Mouse (Mus musculus): ENCODE measurements at regions not wholly inside any gene's neighbourhood (a gene's known extent, or its start where the extent isn't known, plus 50 kb on each side); places are given as distances from the start of the nearest gene placed in this dataset.
A peak's percentile ranks its signal among the peaks of the same experiment; 100 is the strongest.

- no peak overlapping the region for H3K4me2 ChIP-seq (replicated peaks)
- no peaks in the 10 kb centered on the region for H3K4me1 ChIP-seq
- H3K9ac ChIP-seq = no peak overlapping the region
- no peaks in the 10 kb centered on the region for H3K36me3 ChIP-seq
- no peaks in the 10 kb centered on the region for H3K27me3 ChIP-seq
- WGBS = 22% methylated on average over 25 of the region's 25 CpGs
- H3K9me3 ChIP-seq (replicated peaks) = no peaks in the 10 kb centered on the region
- H3K27ac ChIP-seq (replicated peaks) = no peak overlapping the region
- ATAC-seq (ENCODE audit: insufficient number of reproducible peaks, low FRiP score, low TSS enrichment, low read depth) = no peak
- H3K4me3 ChIP-seq (replicated peaks) = no peak overlapping the region
These were observed 221.7 kb downstream of the Atp23 start for GRCm38 (mm10) chr10:126679224-126680120.

GRCm38 (mm10) chr10:126673437-126673836 lies 227.7 kb downstream of the Atp23 start:
- no peak for ATAC-seq (ENCODE audit: insufficient number of reproducible peaks, low FRiP score, low TSS enrichment, low read depth)
- Histone ChIP-seq H3K27ac (replicated peaks) (no peak overlapping the region), H3K9me3 (replicated peaks) (no peaks in the 10 kb centered on the region), H3K36me3 (no peaks in the 10 kb centered on the region), H3K4me1 (no peaks in the 10 kb centered on the region), H3K4me2 (replicated peaks) (no peak overlapping the region), H3K27me3 (no peaks in the 10 kb centered on the region), H3K4me3 (replicated peaks) (no peak overlapping the region), H3K9ac (no peak overlapping the region)
- 56% methylated on average over 5 of the region's 5 CpGs for WGBS

- Histone ChIP-seq H3K4me2 (replicated peaks) (no peak overlapping the region), H3K4me3 (replicated peaks) (no peak overlapping the region), H3K9me3 (replicated peaks) (no peaks in the 10 kb centered on the region), H3K27me3 (no peaks in the 10 kb centered on the region), H3K4me1 (no peaks in the 10 kb centered on the region), H3K36me3 (no peaks in the 10 kb centered on the region), H3K9ac (no peak overlapping the region), H3K27ac (replicated peaks) (peak overlapping the region; percentile 35; the same call in 1 of the 2 replicates)
- no peak for ATAC-seq (ENCODE audit: insufficient number of reproducible peaks, low FRiP score, low TSS enrichment, low read depth)
- WGBS = 58% methylated on average over 13 of the region's 13 CpGs
These were observed 236.6 kb downstream of the Atp23 start for GRCm38 (mm10) chr10:126664408-126665083.

GRCm38 (mm10) chr10:126663461-126664013 lies 237.6 kb downstream of the Atp23 start:
- WGBS = 59% methylated on average over 15 of the region's 15 CpGs
- H3K27ac ChIP-seq (replicated peaks) = peak overlapping the region; percentile 53; the same call in 1 of the 2 replicates

GRCm38 (mm10) chr10:126662765-126663164 lies 238.4 kb downstream of the Atp23 start:
- Histone ChIP-seq H3K9ac (no peak overlapping the region), H3K4me3 (replicated peaks) (no peak overlapping the region), H3K4me1 (no peaks in the 10 kb centered on the region), H3K4me2 (replicated peaks) (no peak overlapping the region), H3K27ac (replicated peaks) (no peak overlapping the region), H3K27me3 (no peaks in the 10 kb centered on the region), H3K9me3 (replicated peaks) (no peaks in the 10 kb centered on the region), H3K36me3 (no peaks in the 10 kb centered on the region)
- WGBS = 84% methylated on average over 6 of the region's 6 CpGs
- ATAC-seq (ENCODE audit: insufficient number of reproducible peaks, low FRiP score, low TSS enrichment, low read depth) = no peak

More at GRCm38 (mm10) chr10:126663461-126664013, 237.6 kb downstream of the Atp23 start:
- Histone ChIP-seq H3K9me3 (replicated peaks) (no peaks in the 10 kb centered on the region), H3K4me1 (no peaks in the 10 kb centered on the region), H3K9ac (no peak overlapping the region), H3K27me3 (no peaks in the 10 kb centered on the region), H3K4me3 (replicated peaks) (no peak overlapping the region), H3K36me3 (no peaks in the 10 kb centered on the region), H3K4me2 (replicated peaks) (no peak overlapping the region)
- ATAC-seq (ENCODE audit: insufficient number of reproducible peaks, low FRiP score, low TSS enrichment, low read depth) = peak; percentile 63; the same call in 1 of the 2 replicates

GRCm38 (mm10) chr10:126661095-126661615 lies 240.0 kb downstream of the Atp23 start:
- H3K9ac ChIP-seq = no peak overlapping the region
- H3K4me3 ChIP-seq (replicated peaks) = no peak overlapping the region
- H3K4me1 ChIP-seq = no peaks in the 10 kb centered on the region
- ATAC-seq (ENCODE audit: insufficient number of reproducible peaks, low FRiP score, low TSS enrichment, low read depth) = no peak
- H3K27me3 ChIP-seq = no peaks in the 10 kb centered on the region
- no peaks in the 10 kb centered on the region for H3K36me3 ChIP-seq
- H3K4me2 ChIP-seq (replicated peaks) = no peak overlapping the region
- 68% methylated on average over 5 of the region's 5 CpGs for WGBS
- H3K27ac ChIP-seq (replicated peaks) = no peak overlapping the region
- H3K9me3 ChIP-seq (replicated peaks) = no peaks in the 10 kb centered on the region

- Histone ChIP-seq H3K9ac (no peak overlapping the region), H3K4me3 (replicated peaks) (no peak overlapping the region), H3K4me1 (no peaks in the 10 kb centered on the region), H3K27ac (replicated peaks) (no peak overlapping the region), H3K4me2 (replicated peaks) (no peak overlapping the region), H3K36me3 (no peaks in the 10 kb centered on the region), H3K9me3 (replicated peaks) (no peaks in the 10 kb centered on the region), H3K27me3 (no peaks in the 10 kb centered on the region)
- ATAC-seq (ENCODE audit: insufficient number of reproducible peaks, low FRiP score, low TSS enrichment, low read depth) = no peak
- 55% methylated on average over 9 of the region's 9 CpGs for WGBS
These were observed 241.1 kb downstream of the Atp23 start for GRCm38 (mm10) chr10:126660024-126660423.

GRCm38 (mm10) chr10:126652693-126653092 lies 248.5 kb downstream of the Atp23 start:
- 86% methylated on average over 3 of the region's 3 CpGs for WGBS
- no peaks in the 10 kb centered on the region for H3K4me1 ChIP-seq
- H3K27ac ChIP-seq (replicated peaks) = no peak overlapping the region

GRCm38 (mm10) chr10:126646587-126646986 lies 254.6 kb downstream of the Atp23 start:
- Histone ChIP-seq H3K4me3 (replicated peaks) (no peak overlapping the region), H3K9me3 (replicated peaks) (no peaks in the 10 kb centered on the region), H3K27me3 (no peaks in the 10 kb centered on the region), H3K4me1 (no peaks in the 10 kb centered on the region), H3K9ac (no peak overlapping the region), H3K36me3 (no peaks in the 10 kb centered on the region), H3K27ac (replicated peaks) (no peak overlapping the region), H3K4me2 (replicated peaks) (no peak overlapping the region)
- 26% methylated on average over 4 of the region's 4 CpGs for WGBS
- ATAC-seq (ENCODE audit: insufficient number of reproducible peaks, low FRiP score, low TSS enrichment, low read depth) = no peak

More at GRCm38 (mm10) chr10:126652693-126653092, 248.5 kb downstream of the Atp23 start:
- H3K4me2 ChIP-seq (replicated peaks) = no peak overlapping the region
- H3K27me3 ChIP-seq = no peaks in the 10 kb centered on the region
- H3K9me3 ChIP-seq (replicated peaks) = no peaks in the 10 kb centered on the region
- no peak overlapping the region for H3K4me3 ChIP-seq (replicated peaks)
- no peak for ATAC-seq (ENCODE audit: insufficient number of reproducible peaks, low FRiP score, low TSS enrichment, low read depth)
- H3K9ac ChIP-seq = no peak overlapping the region
- no peaks in the 10 kb centered on the region for H3K36me3 ChIP-seq

- Histone ChIP-seq H3K4me3 (replicated peaks) (no peak overlapping the region), H3K36me3 (no peaks in the 10 kb centered on the region), H3K27me3 (no peaks in the 10 kb centered on the region), H3K4me1 (no peaks in the 10 kb centered on the region), H3K9ac (no peak overlapping the region), H3K27ac (replicated peaks) (no peak overlapping the region), H3K4me2 (replicated peaks) (no peak overlapping the region), H3K9me3 (replicated peaks) (no peaks in the 10 kb centered on the region)
- 27% methylated on average over 9 of the region's 9 CpGs for WGBS
- no peak for ATAC-seq (ENCODE audit: insufficient number of reproducible peaks, low FRiP score, low TSS enrichment, low read depth)
These were observed 259.3 kb downstream of the Atp23 start for GRCm38 (mm10) chr10:126641792-126642289.

GRCm38 (mm10) chr10:126634731-126635130 lies 266.4 kb downstream of the Atp23 start:
- H3K9ac ChIP-seq = no peak overlapping the region
- H3K4me1 ChIP-seq = no peaks in the 10 kb centered on the region
- no peak overlapping the region for H3K4me3 ChIP-seq (replicated peaks)
- no peaks in the 10 kb centered on the region for H3K27me3 ChIP-seq
- H3K4me2 ChIP-seq (replicated peaks) = no peak overlapping the region
- no peaks in the 10 kb centered on the region for H3K36me3 ChIP-seq
- WGBS = 55% methylated on average over 13 of the region's 13 CpGs
- ATAC-seq (ENCODE audit: insufficient number of reproducible peaks, low FRiP score, low TSS enrichment, low read depth) = no peak
- H3K27ac ChIP-seq (replicated peaks) = no peak overlapping the region
- H3K9me3 ChIP-seq (replicated peaks) = no peaks in the 10 kb centered on the region

All from embryonic facial prominence, embryonic 15.5 days (tissue).